Mouse (Mus musculus) ES-Bruce4 (cell line): ENCODE measurements around the gene Slco4a1. TPM values are rescaled to one million over a fixed set of nuclear protein-coding genes. Genes with fewer than 3 reads are reported as not detected.

Experiments
- H3K27ac ChIP-seq: 2 replicates; pipeline ENCODE4 v1.5.1; 2012; ENCODE audit warnings: low read length, inconsistent platforms; ENCODE audit not compliant: insufficient read depth
- H3K27me3 ChIP-seq: 2 replicates; pipeline ENCODE4 v1.6.1; 2012; ENCODE audit warnings: mild to moderate bottlenecking, low read length, inconsistent platforms; ENCODE audit not compliant: control insufficient read depth, poor library complexity, insufficient read depth, severe bottlenecking
- H3K36me3 ChIP-seq: 2 replicates; pipeline ENCODE4 v1.6.1; 2012; ENCODE audit warnings: inconsistent platforms, mild to moderate bottlenecking, low read length, moderate library complexity; ENCODE audit not compliant: control insufficient read depth, poor library complexity, insufficient read depth, severe bottlenecking
- H3K4me1 ChIP-seq: one replicate; pipeline ENCODE4 v1.8.1; 2011; ENCODE audit warnings: low read length; ENCODE audit not compliant: control insufficient read depth, insufficient read depth
- H3K4me3 ChIP-seq: 2 replicates; pipeline ENCODE4 v1.5.1; 2011; ENCODE audit warnings: low read depth, mild to moderate bottlenecking, low read length
- H3K9ac ChIP-seq: 2 replicates; pipeline ENCODE4 v1.6.1; 2012; ENCODE audit warnings: low read depth, mild to moderate bottlenecking, inconsistent platforms; ENCODE audit not compliant: poor library complexity, severe bottlenecking
- H3K9me3 ChIP-seq: replicated peaks from 2 replicates; pipeline ENCODE4 v1.6.1; 2012; ENCODE audit warnings: mild to moderate bottlenecking, low read length, inconsistent platforms; ENCODE audit not compliant: control insufficient read depth, poor library complexity, insufficient read depth, severe bottlenecking
- CTCF ChIP-seq: IDR thresholded peaks from one replicate; pipeline ENCODE4 v1.8.1; 2011; ENCODE audit warnings: low read depth, low read length
- EP300 ChIP-seq: IDR thresholded peaks from 2 replicates; pipeline ENCODE4 v1.6.1; 2011; ENCODE audit warnings: low read depth, low read length; ENCODE audit not compliant: insufficient read depth
- POLR2A ChIP-seq: IDR thresholded peaks from one replicate; pipeline ENCODE4 v1.8.1; 2011; ENCODE audit warnings: low read length; ENCODE audit not compliant: insufficient read depth
- polyA plus RNA-seq: library from polyadenylated mRNA; stranded (reverse); fragments of >200 nt; gene quantifications from 2 replicates; pipeline ENCODE4 v1.2.4, GENCODE M21; 2011; ENCODE audit warnings: low read depth; ENCODE audit not compliant: missing spikeins, insufficient read depth, insufficient read length

The Slco4a1 gene
- polyA plus RNA-seq, 1 experiment, result 11.9 TPM

DNA sequence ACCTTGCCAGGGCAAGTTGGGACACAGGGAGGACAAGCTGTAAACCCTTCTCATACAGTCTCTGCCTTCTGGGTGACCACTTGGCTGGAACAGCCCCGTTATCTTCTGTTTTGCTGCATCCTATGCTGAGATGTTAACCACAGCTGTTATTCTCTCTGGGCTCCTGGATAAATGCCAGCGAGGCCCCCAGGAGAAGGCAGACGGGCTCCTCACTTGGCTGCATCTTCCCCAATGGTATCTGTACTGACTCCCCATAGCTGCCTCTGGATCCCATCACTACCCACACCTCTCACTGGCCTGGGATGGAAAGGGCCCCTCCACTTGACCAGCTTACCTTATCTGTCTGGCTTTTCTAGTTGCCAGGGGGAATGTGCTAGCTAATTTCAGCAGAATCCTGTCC is 57.0 kb downstream of the Slco4a1 start:
- Histone ChIP-seq H3K36me3 (no peaks in the 10 kb centered on the region), H3K4me3 (no peak overlapping the region), H3K4me1 (no peaks in the 10 kb centered on the region), H3K9ac (no peak overlapping the region), H3K27ac (no peak overlapping the region), H3K27me3 (no peaks in the 10 kb centered on the region), H3K9me3 (no peaks in the 10 kb centered on the region)
- no peak for TF ChIP-seq EP300

DNA sequence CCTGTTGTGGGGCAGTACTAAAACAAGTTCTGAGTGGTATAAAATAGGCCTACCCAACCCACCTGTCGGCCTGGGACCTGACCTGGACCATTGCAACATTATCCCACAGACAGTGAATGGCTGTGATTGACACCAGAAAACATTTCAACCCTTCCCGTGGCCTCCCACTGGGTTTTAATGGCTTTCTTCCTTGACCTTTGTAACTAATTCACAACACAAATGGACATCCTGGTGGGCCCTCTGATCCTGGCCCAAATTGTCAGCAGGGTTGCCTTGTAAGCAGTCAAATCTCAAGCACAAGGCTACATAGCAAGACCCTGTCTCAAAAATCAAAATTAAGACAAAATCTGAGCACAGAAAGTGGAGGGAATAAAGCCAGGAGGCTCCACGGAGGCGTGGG is 57.8 kb downstream of the Slco4a1 start:
- H3K27me3 ChIP-seq, result no peaks in the 10 kb centered on the region
- H3K27ac ChIP-seq, result no peak overlapping the region
- H3K4me3 ChIP-seq, result no peak overlapping the region
- no peaks in the 10 kb centered on the region for H3K36me3 ChIP-seq
- H3K9ac ChIP-seq, result no peak overlapping the region
- no peaks in the 10 kb centered on the region for H3K9me3 ChIP-seq
- TF ChIP-seq EP300 (no peak), CTCF (no peak), POLR2A (no peak)
- H3K4me1 ChIP-seq, result no peaks in the 10 kb centered on the region

- Histone ChIP-seq H3K9me3 (no peaks in the 10 kb centered on the region), H3K9ac (no peak overlapping the region), H3K27me3 (no peaks in the 10 kb centered on the region), H3K27ac (no peak overlapping the region), H3K36me3 (no peaks in the 10 kb centered on the region), H3K4me3 (no peak overlapping the region), H3K4me1 (no peaks in the 10 kb centered on the region)
- TF ChIP-seq POLR2A (no peak), EP300 (no peak)
Measured at GRCm38 (mm10) chr2:180521437-180522221, 65.6 kb downstream of the Slco4a1 start.

GRCm38 (mm10) chr2:180522825-180523224 is 66.8 kb downstream of the Slco4a1 start:
- TF ChIP-seq POLR2A (no peak), CTCF (no peak), EP300 (no peak)
- no peaks in the 10 kb centered on the region for H3K27me3 ChIP-seq

More at GRCm38 (mm10) chr2:180522825-180523224, 66.8 kb downstream of the Slco4a1 start:
- Histone ChIP-seq H3K4me1 (no peaks in the 10 kb centered on the region), H3K9me3 (no peaks in the 10 kb centered on the region), H3K4me3 (no peak overlapping the region), H3K36me3 (no peaks in the 10 kb centered on the region), H3K27ac (no peak overlapping the region), H3K9ac (no peak overlapping the region)

Other genes starting within 250 kb of the Slco4a1 start
- gene Lama5, start 230.4 kb upstream of the Slco4a1 start, polyA plus RNA-seq, result 141 and 145 TPM in 2 replicates
- 1,612 and 1,632 TPM in 2 replicates for gene Rps21, start 198.9 kb upstream of the Slco4a1 start, polyA plus RNA-seq
- 13.2 and 14.5 TPM in 2 replicates for gene Cables2, start 182.7 kb upstream of the Slco4a1 start, polyA plus RNA-seq
- gene Rbbp8nl, start 166.4 kb upstream of the Slco4a1 start, polyA plus RNA-seq, result 1.7 and 1.8 TPM in 2 replicates
- 0.53 TPM in 1 of 2 replicates, not detected in the other for gene Gata5, start 121.5 kb upstream of the Slco4a1 start, polyA plus RNA-seq
- not detected in 2 replicates for gene Ntsr1, start 43.7 kb downstream of the Slco4a1 start, polyA plus RNA-seq
- gene Mrgbp, start 125.1 kb downstream of the Slco4a1 start, polyA plus RNA-seq, result 20.3 and 22.3 TPM in 2 replicates
- gene Ogfr, start 133.0 kb downstream of the Slco4a1 start, polyA plus RNA-seq, result 47.3 and 56.6 TPM in 2 replicates
- 1.9 and 3.7 TPM in 2 replicates for gene Col9a3, start 141.5 kb downstream of the Slco4a1 start, polyA plus RNA-seq
- gene Tcfl5, start 186.5 kb downstream of the Slco4a1 start, polyA plus RNA-seq, result 34.4 and 37.5 TPM in 2 replicates